Mouse (Mus musculus) ES-E14 (cell line): ENCODE data around the gene Fbxo47.

Experiments
- CHD2 ChIP-seq: IDR thresholded peaks from 2 replicates; pipeline ENCODE4 v1.6.1; 2014; ENCODE audit warnings: mild to moderate bottlenecking, low read depth, low read length, inconsistent platforms
- HCFC1 ChIP-seq: IDR thresholded peaks from 2 replicates; pipeline ENCODE4 v1.6.1; 2012; ENCODE audit warnings: low read length, inconsistent platforms, borderline replicate concordance; ENCODE audit not compliant: insufficient read depth
- MAFK ChIP-seq: IDR thresholded peaks from 2 replicates; pipeline ENCODE4 v1.6.1; 2014; ENCODE audit warnings: mild to moderate bottlenecking, low read depth, low read length, inconsistent platforms; ENCODE audit not compliant: insufficient read depth
- ZC3H11A ChIP-seq: IDR thresholded peaks from 2 replicates; pipeline ENCODE4 v1.6.1; 2012; ENCODE audit warnings: low read depth, mild to moderate bottlenecking, inconsistent platforms, low read length, borderline replicate concordance
- ZNF384 ChIP-seq: IDR thresholded peaks from 2 replicates; pipeline ENCODE4 v1.6.1; 2012; ENCODE audit warnings: low read depth, low read length, inconsistent platforms

DNA sequence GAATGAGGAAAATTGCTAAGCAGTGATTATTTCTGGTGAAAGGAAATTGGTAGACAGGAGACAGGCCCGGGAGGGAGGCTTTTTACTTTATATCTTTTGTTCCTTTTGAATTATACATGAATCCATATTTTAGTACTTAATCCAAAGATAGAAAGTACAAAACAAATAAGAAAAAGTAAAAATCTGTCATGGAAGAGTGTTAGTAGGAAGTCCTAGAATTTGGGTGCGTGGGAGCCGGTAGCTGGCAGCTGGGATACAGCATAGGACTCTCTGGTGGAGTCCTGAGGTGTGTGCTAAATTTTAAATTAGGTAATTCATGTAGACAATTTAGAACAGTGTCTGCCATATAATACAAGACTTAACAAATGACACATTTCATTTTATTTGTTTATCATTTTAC, 16.4 kb downstream of the Fbxo47 start:
- TF ChIP-seq MAFK (no peak), ZNF384 (no peak), HCFC1 (no peak), CHD2 (no peak), ZC3H11A (no peak)
